Mouse (Mus musculus) G1E (cell line): Measurements from ENCODE around the gene Slc37a1. TPM values are rescaled to one million over a fixed set of nuclear protein-coding genes. Genes with fewer than 3 reads are reported as not detected.

Experiments
- ATAC-seq: 2 replicates; pipeline ENCODE4 v1.8.0; 2016; ENCODE audit warnings: mild to moderate bottlenecking; ENCODE audit not compliant: insufficient number of reproducible peaks, poor library complexity, low FRiP score, severe bottlenecking; ENCODE audit errors: extremely low read depth
- DNase-seq: peaks from one replicate; pipeline ENCODE4 v3.0.0; 2012; ENCODE audit warnings: low spot score
- H3K27me3 ChIP-seq: 2 replicates; pipeline ENCODE4 v1.6.1; 2012; ENCODE audit warnings: mild to moderate bottlenecking, low read length, inconsistent platforms; ENCODE audit not compliant: insufficient read depth
- H3K36me3 ChIP-seq: replicated peaks from 2 replicates; pipeline ENCODE3; 2012; ENCODE audit warnings: mild to moderate bottlenecking, inconsistent platforms
- H3K4me1 ChIP-seq: 2 replicates; pipeline ENCODE4 v1.6.1; 2012; ENCODE audit warnings: low read depth, low read length, inconsistent platforms, mixed read lengths; ENCODE audit not compliant: insufficient read depth
- H3K4me3 ChIP-seq: 2 replicates; pipeline ENCODE4 v1.5.1; 2012; ENCODE audit warnings: low read depth, mild to moderate bottlenecking, inconsistent platforms, low read length, moderate library complexity, mixed read lengths
- H3K9me3 ChIP-seq: replicated peaks from 2 replicates; pipeline ENCODE4 v1.6.1; 2012; ENCODE audit warnings: inconsistent platforms
- CTCF ChIP-seq: IDR thresholded peaks from 2 replicates; pipeline ENCODE4 v1.5.1; 2012; ENCODE audit warnings: low read depth, low read length, inconsistent platforms, mixed read lengths
- GATA1 ChIP-seq: IDR thresholded peaks from 2 replicates; pipeline ENCODE4 v1.6.1; 2012; ENCODE audit warnings: borderline replicate concordance, low read length, inconsistent platforms, mixed read lengths
- GATA2 ChIP-seq: IDR thresholded peaks from 2 replicates; pipeline ENCODE4 v1.6.1; 2012; ENCODE audit warnings: low read depth, low read length, inconsistent platforms, borderline replicate concordance
- POLR2AphosphoS5 ChIP-seq: IDR thresholded peaks from 2 replicates; pipeline ENCODE4 v1.6.1; 2012; ENCODE audit warnings: low read depth, low read length, inconsistent platforms; ENCODE audit not compliant: insufficient replicate concordance
- TAL1 ChIP-seq: conservative IDR thresholded peaks from 2 replicates; pipeline ENCODE4 v1.6.1; 2012; ENCODE audit warnings: low read depth, low read length, inconsistent platforms, mixed read lengths
- polyA plus RNA-seq: library from polyadenylated mRNA; stranded (reverse); fragments of >175 nt; gene quantifications from 2 replicates; pipeline ENCODE4 v1.2.3, GENCODE M21; 2012
- total RNA-seq, 2 experiments: library from RNA; stranded (forward) in 1 of 2; stranded (reverse) in 1 of 2; fragments of 200-1000 nt in 1 of 2; fragments of >200 nt in 1 of 2; fragmentation: Nextera tagmentation in 1 of 2; gene quantifications; 2 replicates each; pipeline ENCODE4 v1.2.3; 2014 to 2017

Slc37a1 gene
- not detected in 2 replicates for total RNA-seq (2014; fragmentation: Nextera tagmentation)
- total RNA-seq (2017): 0.12 and 0.38 TPM in 2 replicates
- not detected in 2 replicates for polyA plus RNA-seq

DNA sequence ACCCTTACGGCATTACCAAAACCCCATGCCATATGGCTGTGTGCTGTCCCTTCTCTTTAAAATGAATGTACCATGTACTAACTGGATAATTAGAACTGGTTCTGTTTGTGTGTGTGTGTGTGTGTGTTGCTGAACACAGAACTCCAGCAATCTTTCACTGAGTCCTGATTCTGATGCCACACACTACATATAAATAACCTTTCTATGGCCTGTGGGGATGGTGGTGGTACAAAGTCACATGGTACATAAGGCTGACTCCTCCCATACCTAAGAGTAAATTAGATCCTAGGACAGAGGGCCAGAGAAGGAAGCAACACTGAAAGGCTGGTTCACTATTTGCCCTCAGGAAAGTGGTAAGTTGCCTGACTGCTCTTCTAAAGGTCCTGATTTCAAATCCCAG, at the start of gene Slc37a1:
Slc37a1 (plus strand) TSS at position 301 of the 400 bp plus-strand sequence.
- no peak within 1 kb of the TSS for H3K4me3 ChIP-seq
- H3K9me3 ChIP-seq: peaks cover 53% of the 10 kb centered on the region
- no peak for DNase-seq
- H3K36me3 ChIP-seq: no peaks in the 10 kb centered on the region
- ATAC-seq: no peak
- H3K4me1 ChIP-seq: no peaks in the 10 kb centered on the region
- TF ChIP-seq CTCF (no peak), TAL1 (no peak), POLR2AphosphoS5 (no peak), GATA2 (no peak), GATA1 (no peak)
- no peaks in the 10 kb centered on the region for H3K27me3 ChIP-seq

DNA sequence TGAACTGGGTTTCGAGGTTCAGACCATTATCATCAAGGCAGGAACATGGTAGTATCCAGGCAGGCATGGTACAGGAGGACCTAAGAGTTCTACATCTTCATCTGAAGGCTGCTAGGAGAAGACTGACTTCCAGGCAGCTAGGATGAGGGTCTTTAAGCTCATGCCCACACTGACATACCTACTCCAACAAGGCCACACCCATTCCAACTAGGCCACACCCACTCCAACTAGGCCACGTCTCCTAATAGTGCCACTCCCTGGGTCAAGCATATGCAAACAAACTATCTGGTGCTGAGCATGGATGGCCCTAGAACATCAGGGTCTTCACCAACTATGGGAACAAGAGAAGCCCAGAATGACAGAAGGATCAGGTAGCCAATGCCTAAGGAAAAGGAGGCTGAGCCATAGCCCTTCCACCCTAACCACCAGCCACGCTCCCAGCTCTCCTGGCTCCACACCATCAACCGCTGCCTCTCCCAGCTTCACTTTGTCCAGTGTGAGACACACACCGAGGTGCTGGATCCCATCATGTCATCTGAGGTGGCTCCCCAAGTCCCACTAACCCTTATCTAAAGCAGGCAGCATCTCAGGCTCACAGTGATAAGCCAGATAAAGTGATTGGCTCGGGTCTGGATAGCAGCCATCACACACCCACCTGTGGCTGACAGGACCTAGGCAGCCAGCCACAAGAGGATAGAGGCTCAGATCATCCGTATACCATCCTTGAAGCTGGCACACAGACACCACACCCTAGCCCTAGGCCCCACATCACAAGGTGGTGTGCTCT, 48.2 kb upstream of the Slc37a1 start:
- no peaks in the 10 kb centered on the region for H3K4me1 ChIP-seq
- H3K4me3 ChIP-seq: no peak overlapping the region
- no peak for ATAC-seq
- H3K9me3 ChIP-seq: peaks cover 80% of the 10 kb centered on the region
- no peaks in the 10 kb centered on the region for H3K36me3 ChIP-seq
- no peak for DNase-seq
- no peak for TF ChIP-seq GATA2
- TF ChIP-seq CTCF: no peak
- no peak for TF ChIP-seq POLR2AphosphoS5
- no peak for TF ChIP-seq GATA1
- TF ChIP-seq TAL1: no peak
- no peaks in the 10 kb centered on the region for H3K27me3 ChIP-seq

DNA sequence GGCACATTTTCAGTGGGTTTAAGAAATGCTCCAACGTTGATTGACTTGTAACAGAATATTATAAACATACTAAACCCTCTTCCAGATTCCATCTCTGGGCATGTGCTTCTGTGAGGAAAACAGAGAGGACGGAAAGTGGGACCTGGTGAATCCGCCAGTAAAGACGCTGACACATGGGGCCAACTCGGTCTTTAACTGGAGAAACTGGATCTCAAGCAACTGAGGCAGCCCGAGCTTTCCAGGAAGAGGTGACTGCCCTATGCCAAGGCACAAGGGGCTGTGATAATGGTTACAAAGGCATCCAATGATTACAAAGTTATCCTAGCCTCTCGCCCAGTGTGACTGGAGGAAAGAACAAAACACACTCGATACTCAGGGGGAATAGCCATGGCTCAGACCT, 45.4 kb upstream of the Slc37a1 start:
- TF ChIP-seq CTCF (no peak), GATA1 (no peak), TAL1 (no peak)
- ATAC-seq (no peak), DNase-seq (no peak)
- no peaks in the 10 kb centered on the region for H3K27me3 ChIP-seq
- no peaks in the 10 kb centered on the region for H3K4me1 ChIP-seq
- peaks cover 78% of the 10 kb centered on the region for H3K9me3 ChIP-seq
- no peak overlapping the region for H3K4me3 ChIP-seq
- H3K36me3 ChIP-seq: no peaks in the 10 kb centered on the region

DNA sequence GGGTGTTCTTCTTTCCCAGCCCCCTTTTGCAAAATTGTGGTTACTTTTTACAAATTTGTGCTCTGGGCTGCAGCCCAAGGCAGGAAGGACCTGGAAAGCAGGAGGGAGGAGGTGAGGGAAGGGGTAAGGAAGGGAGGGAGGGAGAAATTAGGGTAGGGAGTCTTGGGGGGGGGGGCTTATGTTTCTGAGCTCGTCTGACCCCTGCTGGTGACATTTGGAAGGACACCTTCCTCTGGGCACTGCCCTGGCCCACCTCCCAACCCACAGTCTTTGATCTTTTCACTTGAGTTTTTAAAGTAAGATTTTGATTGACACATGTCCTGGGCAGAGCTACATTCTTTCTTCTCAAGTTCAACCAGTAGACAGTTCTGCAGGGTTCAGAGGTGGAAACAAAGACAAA, 43.8 kb upstream of the Slc37a1 start:
- no peaks in the 10 kb centered on the region for H3K36me3 ChIP-seq
- ATAC-seq: no peak

DNA sequence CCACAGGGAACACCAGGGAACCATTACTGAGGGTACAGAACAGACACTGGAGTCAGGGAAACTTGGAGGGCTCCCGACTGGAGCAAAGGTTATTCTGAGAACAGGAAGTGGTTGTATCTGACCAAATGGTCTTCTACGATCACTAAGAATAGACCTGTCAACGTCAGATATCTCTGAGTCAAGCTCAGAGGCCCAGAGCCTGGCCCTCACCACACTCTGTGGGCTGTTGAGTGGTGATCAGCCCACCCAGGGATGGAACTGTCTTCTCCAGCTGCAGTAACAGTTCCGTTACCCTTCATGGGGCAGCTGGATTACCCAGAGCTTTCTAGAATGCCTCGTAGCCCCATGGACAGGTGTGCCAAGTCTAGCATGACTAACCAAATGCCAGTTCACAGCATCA, 41.3 kb upstream of the Slc37a1 start:
- Histone ChIP-seq H3K4me3 (no peak overlapping the region), H3K4me1 (no peaks in the 10 kb centered on the region), H3K9me3 (peaks cover 58% of the 10 kb centered on the region), H3K36me3 (no peaks in the 10 kb centered on the region), H3K27me3 (no peaks in the 10 kb centered on the region)
- no peak for DNase-seq
- TF ChIP-seq GATA2: no peak
- TF ChIP-seq POLR2AphosphoS5: no peak
- TF ChIP-seq GATA1: no peak
- no peak for TF ChIP-seq CTCF
- TF ChIP-seq TAL1: no peak
- ATAC-seq: no peak

More for the DNA sequence above, 43.8 kb upstream of the Slc37a1 start:
- TF ChIP-seq GATA2 (no peak), TAL1 (no peak), CTCF (no peak), GATA1 (no peak), POLR2AphosphoS5 (no peak)
- Histone ChIP-seq H3K4me1 (no peaks in the 10 kb centered on the region), H3K9me3 (peaks cover 71% of the 10 kb centered on the region), H3K4me3 (no peak overlapping the region), H3K27me3 (no peaks in the 10 kb centered on the region)
- DNase-seq: no peak

DNA sequence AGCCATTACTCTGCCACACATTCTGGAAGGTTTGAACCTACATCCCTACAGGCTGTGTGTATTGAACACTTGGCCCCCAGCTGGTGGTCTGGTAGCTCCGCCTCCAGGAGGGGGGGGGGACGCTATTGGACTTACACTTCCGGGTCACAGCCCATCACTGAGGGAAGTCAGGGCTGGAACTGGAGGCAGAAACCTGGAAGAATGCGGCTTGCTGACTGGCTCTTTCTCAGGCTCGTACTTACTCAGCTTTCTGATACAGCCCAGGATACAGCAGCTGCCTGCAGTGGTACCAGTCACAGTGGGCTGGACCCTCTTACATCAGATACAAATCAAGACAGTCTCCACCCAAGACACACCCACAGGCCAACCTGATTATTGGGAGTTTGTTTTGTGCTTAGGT, 39.4 kb upstream of the Slc37a1 start:
- no peak for TF ChIP-seq POLR2AphosphoS5
- TF ChIP-seq GATA1: no peak
- TF ChIP-seq CTCF: no peak
- TF ChIP-seq TAL1: no peak
- TF ChIP-seq GATA2: no peak
- no peaks in the 10 kb centered on the region for H3K27me3 ChIP-seq
- H3K4me3 ChIP-seq: no peak overlapping the region
- no peaks in the 10 kb centered on the region for H3K4me1 ChIP-seq
- no peaks in the 10 kb centered on the region for H3K36me3 ChIP-seq
- H3K9me3 ChIP-seq: peaks cover 55% of the 10 kb centered on the region
- ATAC-seq (no peak), DNase-seq (no peak)

DNA sequence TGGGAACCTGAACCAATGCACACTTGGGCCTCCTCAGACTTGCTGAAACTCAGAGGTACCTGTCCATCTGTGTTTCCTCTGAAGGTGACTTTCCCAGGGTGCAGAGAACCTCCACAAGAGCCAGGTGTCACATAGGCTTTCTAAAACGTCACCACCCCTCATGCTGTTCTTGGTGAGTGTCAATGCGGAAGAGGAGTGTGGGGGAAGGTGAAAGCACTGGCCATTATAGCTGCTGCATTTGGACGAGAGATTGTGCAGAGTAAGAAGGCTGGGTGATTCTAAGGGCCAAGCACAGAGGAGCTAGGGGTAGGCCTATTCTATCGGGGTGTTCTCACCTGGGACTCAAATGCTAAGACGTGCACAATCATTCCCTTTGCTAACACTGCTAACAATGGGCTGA, 32.6 kb upstream of the Slc37a1 start:
- Histone ChIP-seq H3K27me3 (no peaks in the 10 kb centered on the region), H3K4me3 (no peak overlapping the region), H3K4me1 (no peaks in the 10 kb centered on the region), H3K9me3 (peaks cover 61% of the 10 kb centered on the region), H3K36me3 (no peaks in the 10 kb centered on the region)
- TF ChIP-seq GATA2 (no peak), CTCF (no peak), GATA1 (no peak), POLR2AphosphoS5 (no peak), TAL1 (no peak)
- ATAC-seq (no peak), DNase-seq (no peak)
